Mouse (Mus musculus) forebrain, embryonic 14.5 days (tissue): ENCODE measurements around the gene Wfdc21. TPM values are rescaled to one million over a fixed set of nuclear protein-coding genes. Genes with fewer than 3 reads are reported as not detected.

Experiments
- ATAC-seq: fragments of 200-750 bp; cut with Nextera tagmentation; 2 replicates; pipeline ENCODE4 v1.8.0; 2017; ENCODE audit warnings: mild to moderate bottlenecking, moderate library complexity
- DNase-seq: peaks from one replicate; pipeline ENCODE4 v3.0.0-alpha.2; 2015; ENCODE audit warnings: low spot score
- H3K27ac ChIP-seq: fragments of 300-500 bp; sonication (generic); 2 replicates; pipeline ENCODE4 v1.5.1; 2014; ENCODE audit warnings: low read depth, mild to moderate bottlenecking, control low read depth, low read length, moderate library complexity
- H3K27me3 ChIP-seq: fragments of 300-500 bp; sonication (generic); replicated peaks from 2 replicates; pipeline ENCODE4 v1.6.1; 2014; ENCODE audit warnings: low read length, control low read depth, mixed read lengths; ENCODE audit not compliant: control insufficient read depth, insufficient read depth
- H3K36me3 ChIP-seq: fragments of 300-500 bp; sonication (generic); 2 replicates; pipeline ENCODE4 v1.6.1; 2014; ENCODE audit warnings: low read length, control low read depth; ENCODE audit not compliant: control insufficient read depth, insufficient read depth
- H3K4me1 ChIP-seq: fragments of 300-500 bp; sonication (generic); 2 replicates; pipeline ENCODE4 v1.6.1; 2014; ENCODE audit warnings: antibody characterized with exemption, low read length, control low read depth; ENCODE audit not compliant: control insufficient read depth, insufficient read depth
- H3K4me2 ChIP-seq: fragments of 300-500 bp; sonication (generic); 2 replicates; pipeline ENCODE4 v1.6.1; 2014; ENCODE audit warnings: mild to moderate bottlenecking, control low read depth, low read length
- H3K4me3 ChIP-seq: fragments of 300-500 bp; sonication (generic); 2 replicates; pipeline ENCODE4 v1.5.1; 2014; ENCODE audit warnings: low read depth, low read length, control low read depth
- H3K9ac ChIP-seq: fragments of 300-500 bp; sonication (generic); 2 replicates; pipeline ENCODE4 v1.6.1; 2014; ENCODE audit warnings: mild to moderate bottlenecking, low read length, control low read depth, moderate library complexity
- H3K9me3 ChIP-seq: fragments of 300-500 bp; sonication (generic); replicated peaks from 2 replicates; pipeline ENCODE4 v1.6.1; 2016; ENCODE audit warnings: low read length, control low read depth, mixed read lengths; ENCODE audit not compliant: control insufficient read depth
- WGBS: fragments of 180-500 bp; shearing (Covaris S2); extraction: QIAGEN DNeasy Blood & Tissue Kit; methylation state at CpG from one replicate; pipeline ENCODE4 v1.1.7; 2014; 5-methylcytosine and 5-hydroxymethylcytosine counted together
- polyA plus RNA-seq: library from polyadenylated mRNA; unstranded; fragments of >200 nt; fragmentation: Nextera tagmentation; extraction: Ambion mirVana; gene quantifications from 2 replicates; pipeline ENCODE4 v1.2.1, GENCODE M21; 2014

The Wfdc21 gene
- not detected in 2 replicates for polyA plus RNA-seq

GRCm38 (mm10) chr11:83746681-83747080 lies at the start of gene Wfdc21:
TSS of gene Wfdc21 (plus strand) at chr11:83746940.
- DNase-seq = no peak

GRCm38 (mm10) chr11:83703705-83704104 lies 43.0 kb upstream of the Wfdc21 start, which contains the start of gene Wfdc17:
TSS of gene Wfdc17 (plus strand) at chr11:83703991.
- ATAC-seq = no peak
- WGBS = 76% methylated on average over 1 of the region's 1 CpGs
- H3K27me3 ChIP-seq = no peaks in the 10 kb centered on the region

More at GRCm38 (mm10) chr11:83746681-83747080, at the start of gene Wfdc21:
- no peaks in the 10 kb centered on the region for H3K36me3 ChIP-seq
- no peak within 1 kb of the TSS for H3K27ac ChIP-seq
- no peaks in the 10 kb centered on the region for H3K4me1 ChIP-seq
- H3K27me3 ChIP-seq = 0 out of 2 replicates have a peak, but pooled peaks cover 4% of the 10 kb centered on the region
- 75% methylated on average over 5 of the region's 5 CpGs for WGBS
- no peaks in the 10 kb centered on the region for H3K9me3 ChIP-seq
- no peak within 1 kb of the TSS for H3K4me3 ChIP-seq
- H3K4me2 ChIP-seq = no peak within 1 kb of the TSS
- ATAC-seq = no peak
- H3K9ac ChIP-seq = no peak within 1 kb of the TSS

GRCm38 (mm10) chr11:83708715-83709114 lies 38.0 kb upstream of the Wfdc21 start, which contains the start of gene Wfdc18:
TSS of gene Wfdc18 (plus strand) at chr11:83709015.
- no peaks in the 10 kb centered on the region for H3K36me3 ChIP-seq
- no peak within 1 kb of the TSS for H3K4me2 ChIP-seq
- ATAC-seq (no peak), DNase-seq (no peak)
- H3K9ac ChIP-seq = no peak within 1 kb of the TSS
- no peak within 1 kb of the TSS for H3K4me3 ChIP-seq
- H3K27ac ChIP-seq = no peak within 1 kb of the TSS
- WGBS = 71% methylated on average over 4 of the region's 4 CpGs
- H3K27me3 ChIP-seq = no peaks in the 10 kb centered on the region
- no peaks in the 10 kb centered on the region for H3K9me3 ChIP-seq
- no peaks in the 10 kb centered on the region for H3K4me1 ChIP-seq

More at GRCm38 (mm10) chr11:83703705-83704104, 43.0 kb upstream of the Wfdc21 start, which contains the start of gene Wfdc17:
- no peak within 1 kb of the TSS for H3K4me3 ChIP-seq
- no peak within 1 kb of the TSS for H3K27ac ChIP-seq
- H3K36me3 ChIP-seq = no peaks in the 10 kb centered on the region
- no peaks in the 10 kb centered on the region for H3K4me1 ChIP-seq
- no peak within 1 kb of the TSS for H3K4me2 ChIP-seq
- DNase-seq = no peak
- H3K9ac ChIP-seq = no peak within 1 kb of the TSS
- no peaks in the 10 kb centered on the region for H3K9me3 ChIP-seq

GRCm38 (mm10) chr11:83709683-83710082 lies 37.1 kb upstream of the Wfdc21 start:
- no peak overlapping the region for H3K27ac ChIP-seq
- 92% methylated on average over 5 of the region's 5 CpGs for WGBS
- no peaks in the 10 kb centered on the region for H3K36me3 ChIP-seq
- no peak overlapping the region for H3K9ac ChIP-seq
- no peak overlapping the region for H3K4me3 ChIP-seq
- no peak for DNase-seq
- no peaks in the 10 kb centered on the region for H3K27me3 ChIP-seq
- H3K9me3 ChIP-seq = no peaks in the 10 kb centered on the region
- H3K4me1 ChIP-seq = no peaks in the 10 kb centered on the region
- H3K4me2 ChIP-seq = no peak overlapping the region
- ATAC-seq = no peak

GRCm38 (mm10) chr11:83712671-83713070 lies 34.1 kb upstream of the Wfdc21 start:
- no peak overlapping the region for H3K4me2 ChIP-seq
- no peak overlapping the region for H3K4me3 ChIP-seq
- ATAC-seq = no peak
- no peaks in the 10 kb centered on the region for H3K27me3 ChIP-seq
- no peaks in the 10 kb centered on the region for H3K9me3 ChIP-seq
- 90% methylated on average over 1 of the region's 1 CpGs for WGBS
- H3K27ac ChIP-seq = no peak overlapping the region
- no peaks in the 10 kb centered on the region for H3K4me1 ChIP-seq
- H3K9ac ChIP-seq = no peak overlapping the region
- no peaks in the 10 kb centered on the region for H3K36me3 ChIP-seq
- no peak for DNase-seq

- ATAC-seq = no peak
- Histone ChIP-seq H3K27me3 (no peaks in the 10 kb centered on the region), H3K4me1 (no peaks in the 10 kb centered on the region), H3K9me3 (no peaks in the 10 kb centered on the region), H3K4me3 (no peak overlapping the region), H3K27ac (no peak overlapping the region), H3K9ac (no peak overlapping the region), H3K36me3 (no peaks in the 10 kb centered on the region), H3K4me2 (no peak overlapping the region)
- WGBS = 82% methylated on average over 2 of the region's 2 CpGs
- no peak for DNase-seq
Observed at GRCm38 (mm10) chr11:83713925-83714324, 32.8 kb upstream of the Wfdc21 start.

- Histone ChIP-seq H3K4me2 (no peak overlapping the region), H3K9me3 (no peaks in the 10 kb centered on the region), H3K27ac (no peak overlapping the region), H3K36me3 (no peaks in the 10 kb centered on the region), H3K4me1 (no peaks in the 10 kb centered on the region), H3K4me3 (no peak overlapping the region), H3K9ac (no peak overlapping the region), H3K27me3 (no peaks in the 10 kb centered on the region)
- WGBS = 92% methylated on average over 6 of the region's 6 CpGs
- DNase-seq (no peak), ATAC-seq (no peak)
Observed at GRCm38 (mm10) chr11:83717042-83717665, 29.6 kb upstream of the Wfdc21 start.

- Histone ChIP-seq H3K4me1 (no peaks in the 10 kb centered on the region), H3K27me3 (no peaks in the 10 kb centered on the region), H3K27ac (no peak overlapping the region), H3K9ac (no peak overlapping the region), H3K4me2 (no peak overlapping the region), H3K36me3 (no peaks in the 10 kb centered on the region), H3K9me3 (no peaks in the 10 kb centered on the region), H3K4me3 (no peak overlapping the region)
- no peak for ATAC-seq
- no peak for DNase-seq
Observed at GRCm38 (mm10) chr11:83720766-83721165, 26.0 kb upstream of the Wfdc21 start.

- no peak overlapping the region for H3K27ac ChIP-seq
- no peak for DNase-seq
Observed at GRCm38 (mm10) chr11:83728757-83729432, 17.8 kb upstream of the Wfdc21 start.

More at GRCm38 (mm10) chr11:83728757-83729432, 17.8 kb upstream of the Wfdc21 start:
- WGBS = 73% methylated on average over 3 of the region's 3 CpGs
- Histone ChIP-seq H3K4me1 (no peaks in the 10 kb centered on the region), H3K4me3 (no peak overlapping the region), H3K9me3 (0 out of 2 replicates have a peak, but pooled peaks cover 2% of the 10 kb centered on the region), H3K9ac (no peak overlapping the region), H3K27me3 (no peaks in the 10 kb centered on the region), H3K4me2 (no peak overlapping the region), H3K36me3 (no peaks in the 10 kb centered on the region)
- no peak for ATAC-seq
